ENCODE assay signal across 20 mouse cellular contexts in genomic region chr12:72538571-72538970, GRCm38 (mm10). TPM values are rescaled to one million over a fixed set of nuclear protein-coding genes. Genes with fewer than 3 reads are reported as not detected.
DNase-seq lines count a peak whose midpoint lies in the region; ATAC-seq lines count a peak whose summit lies in the region.
"Had no signal": no experiment of that assay in that cellular context is flagged by ENCODE, and none has a peak within 500 bp of the region (broad histone marks: within the 10 kb centered on the region; RNA-seq: fewer than 3 reads in every experiment).

No protein-coding gene starts in this region.

- no peaks in the 10 kb centered on the region for H3K27me3 ChIP-seq in forebrain, embryonic 13.5 days
- H3K27me3 ChIP-seq: forebrain, embryonic 15.5 days; heart, embryonic 12.5 days; midbrain, embryonic 15.5 days; Patski had no signal

- no peak overlapping the region for H3K4me3 ChIP-seq in forebrain, embryonic 13.5 days
- H3K4me3 ChIP-seq: forebrain, embryonic 15.5 days; heart, embryonic 12.5 days; layer of hippocampus, adult 2 months; midbrain, embryonic 15.5 days had no signal

- H3K9me3 ChIP-seq in forebrain, embryonic 13.5 days (replicated peaks) = no peaks in the 10 kb centered on the region
- H3K9me3 ChIP-seq: forebrain, embryonic 15.5 days; heart, embryonic 12.5 days; midbrain, embryonic 15.5 days had no signal

- WGBS in forebrain, embryonic 13.5 days = 93% methylated on average over 10 of the region's 10 CpGs

- no peak for ATAC-seq in forebrain, embryonic 13.5 days
- ATAC-seq in cerebellum, adult (ENCODE audit: insufficient number of reproducible peaks, low FRiP score, low TSS enrichment) = no peak
- ATAC-seq: forebrain, embryonic 15.5 days; midbrain, embryonic 15.5 days; Patski had no signal

- no peak overlapping the region for H3K27ac ChIP-seq in forebrain, embryonic 13.5 days
- H3K27ac ChIP-seq: forebrain, embryonic 15.5 days; layer of hippocampus, adult 2 months; midbrain, embryonic 15.5 days; stomach, postnatal 0 days had no signal

- DNase-seq in heart, adult 11 months = peak; percentile 85
- no peak for DNase-seq in heart, postnatal 10 days
- DNase-seq in 3T3-L1 (ENCODE audit: low read depth, low spot score) = peak; percentile 76
- peak; percentile 36 to 68 for DNase-seq in frontal cortex, postnatal 36 days (ENCODE audit: low spot score in 2 of 2)
- DNase-seq in left cerebral cortex, postnatal 36 days (ENCODE audit: low spot score in 2 of 2) = peak; percentile 50 to 52
- DNase-seq in thymus, postnatal 36 days = no peak
- DNase-seq: cerebellum, adult 9-11 months; gastrocnemius, postnatal 36 days; heart, postnatal 4 days; kidney, adult 8-10 months; lung, embryonic 14.5 days had no signal

- peaks cover 11% of the 10 kb centered on the region for H3K4me1 ChIP-seq in forebrain, embryonic 13.5 days

- no peak overlapping the region for H3K4me2 ChIP-seq in forebrain, embryonic 13.5 days
- H3K4me2 ChIP-seq: forebrain, embryonic 15.5 days; heart, embryonic 12.5 days; liver, embryonic 11.5 days; lung, embryonic 14.5 days; midbrain, embryonic 15.5 days had no signal

- intact Hi-C loops in heart, postnatal 10 days (cut with DNase I) = no loop called here
- intact Hi-C loops in left cerebral cortex, postnatal 36 days (cut with DNase I) = no loop called here

- no peak overlapping the region for H3K9ac ChIP-seq in forebrain, embryonic 13.5 days
- H3K9ac ChIP-seq: forebrain, embryonic 15.5 days; heart, embryonic 12.5 days; lung, embryonic 14.5 days; midbrain, embryonic 15.5 days had no signal

- H3K36me3 ChIP-seq in forebrain, embryonic 13.5 days (ENCODE audit: poor library complexity, severe bottlenecking) = peaks cover 18% of the 10 kb centered on the region

RNA-seq across cellular contexts. Expression of gene Pcnx4, which starts 2.4 kb away (rescaled TPM):
- 1 to 10 TPM; 3.5 to 3.9 TPM for total RNA-seq in heart, postnatal 10 days (2021)
- total RNA-seq in left cerebral cortex, postnatal 36 days (2021) = 10 to 100 TPM; 31.4 to 33.7 TPM
- 15.5 and 16.8 TPM in 2 replicates for polyA plus RNA-seq in forebrain, embryonic 13.5 days (2015; fragmentation: Nextera tagmentation; extraction: Ambion mirVana)

Comparison
In these comparisons a context has a peak if more than half of its experiments do, and no peak if none do; other contexts are left out.
1. DNase-seq: peak in heart, adult 11 months (single experiment), 3T3-L1 (single experiment), frontal cortex, postnatal 36 days (2 of 2) and left cerebral cortex, postnatal 36 days (2 of 2); none in heart, postnatal 10 days (0 of 2) and thymus, postnatal 36 days (0 of 2).
2. RNA of gene Pcnx4, which starts 2.4 kb away (total RNA-seq): 31.4 to 33.7 TPM in left cerebral cortex, postnatal 36 days; 3.5 to 3.9 TPM in heart, postnatal 10 days; every median in the first group is over 4 times any median in the second.